Mouse (Mus musculus) midbrain, embryonic 16.5 days (tissue): ENCODE measurements around the gene Pth2. TPM values are rescaled to one million over a fixed set of nuclear protein-coding genes. Genes with fewer than 3 reads are reported as not detected.

Source experiments
- ATAC-seq: fragments of 200-750 bp; cut with Nextera tagmentation; 2 replicates; pipeline ENCODE4 v1.8.0; 2017; ENCODE audit warnings: moderate TSS enrichment
- H3K27ac ChIP-seq: fragments of 300-500 bp; sonication (generic); 2 replicates; pipeline ENCODE4 v1.5.1; 2014; ENCODE audit warnings: mild to moderate bottlenecking, low read length, mixed read lengths
- H3K27me3 ChIP-seq: fragments of 300-500 bp; sonication (generic); 2 replicates; pipeline ENCODE4 v1.6.1; 2014; ENCODE audit warnings: low read depth, low read length, mixed read lengths; ENCODE audit not compliant: control insufficient read depth, insufficient read depth
- H3K36me3 ChIP-seq: fragments of 300-500 bp; sonication (generic); 2 replicates; pipeline ENCODE4 v1.6.1; 2014; ENCODE audit warnings: mild to moderate bottlenecking, low read length, moderate library complexity, mixed read lengths; ENCODE audit not compliant: control insufficient read depth, insufficient read depth
- H3K4me1 ChIP-seq: fragments of 300-500 bp; sonication (generic); 2 replicates; pipeline ENCODE4 v1.6.1; 2014; ENCODE audit warnings: mild to moderate bottlenecking, low read length, mixed read lengths; ENCODE audit not compliant: control insufficient read depth, insufficient read depth
- H3K4me2 ChIP-seq: fragments of 300-500 bp; sonication (generic); 2 replicates; pipeline ENCODE4 v1.6.1; 2014; ENCODE audit warnings: mild to moderate bottlenecking, low read length, mixed read lengths
- H3K4me3 ChIP-seq: fragments of 300-500 bp; sonication (generic); 2 replicates; pipeline ENCODE4 v1.5.1; 2014; ENCODE audit warnings: low read depth, mild to moderate bottlenecking, low read length, moderate library complexity, mixed read lengths
- H3K9ac ChIP-seq: fragments of 300-500 bp; sonication (generic); 2 replicates; pipeline ENCODE4 v1.6.1; 2014; ENCODE audit warnings: low read depth, low read length, mixed read lengths
- H3K9me3 ChIP-seq: fragments of 300-500 bp; sonication (generic); replicated peaks from 2 replicates; pipeline ENCODE4 v1.6.1; 2014; ENCODE audit warnings: mild to moderate bottlenecking, low read length, mixed read lengths; ENCODE audit not compliant: control insufficient read depth, poor library complexity, severe bottlenecking
- WGBS: fragments of 180-500 bp; shearing (Covaris S2); extraction: QIAGEN DNeasy Blood & Tissue Kit; methylation state at CpG from one replicate; pipeline ENCODE4 v1.1.7; 2014; 5-methylcytosine and 5-hydroxymethylcytosine counted together
- microRNA-seq: library from miRNA; unstranded; fragments of <30 nt; microRNA quantifications from one replicate; pipeline ENCODE4, GENCODE M21; 2017
- polyA plus RNA-seq: library from polyadenylated mRNA; unstranded; fragments of >200 nt; fragmentation: Nextera tagmentation; extraction: Ambion mirVana; gene quantifications from 2 replicates; pipeline ENCODE4 v1.2.1, GENCODE M21; 2015

The Pth2 gene
- polyA plus RNA-seq, 1 experiment from 2014 or later: 1.2 TPM

- WGBS: 92% methylated on average over 8 of the region's 8 CpGs
Measured at GRCm38 (mm10) chr7:45229046-45229445, 48.3 kb downstream of the Pth2 start.

DNA sequence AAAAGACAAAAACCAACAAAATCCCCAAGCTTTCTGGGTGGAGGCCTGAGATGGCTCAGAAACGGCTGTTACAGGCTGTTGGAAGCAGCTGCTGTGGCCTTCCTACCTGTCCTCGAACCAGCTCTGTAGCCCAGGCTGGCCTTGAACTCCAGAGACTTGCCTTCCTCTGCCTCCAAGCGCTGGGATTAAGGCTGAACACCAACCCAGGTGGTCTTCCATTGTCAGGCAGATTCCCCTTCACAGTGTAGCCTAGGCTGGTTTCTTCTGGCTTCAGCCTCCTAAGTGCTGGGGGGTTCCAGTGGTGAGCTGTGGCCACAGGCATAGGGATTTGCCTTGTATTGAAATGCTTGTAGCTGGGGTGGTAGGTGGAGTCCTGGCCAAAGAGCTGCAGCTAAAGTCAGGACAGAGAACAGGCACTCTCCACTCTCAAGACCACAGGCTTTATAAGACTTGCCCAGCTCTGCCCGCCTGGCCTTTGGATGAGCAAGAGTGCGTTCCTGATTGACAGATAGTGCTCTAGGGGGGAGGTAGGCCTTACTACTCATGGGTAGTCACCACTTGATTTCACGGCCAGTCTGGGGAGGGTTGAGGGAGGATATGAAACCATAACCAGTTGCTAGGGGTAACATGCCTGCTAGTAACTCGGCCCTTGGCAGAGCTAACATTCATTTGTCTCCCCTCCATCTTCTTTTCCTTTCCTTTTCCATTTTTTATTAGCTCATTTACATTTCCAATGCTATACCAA is 48.8 kb downstream of the Pth2 start:
- H3K27ac ChIP-seq: no peak overlapping the region
- no peaks in the 10 kb centered on the region for H3K9me3 ChIP-seq
- H3K4me3 ChIP-seq: no peak overlapping the region
- H3K4me2 ChIP-seq: no peak overlapping the region
- no peak overlapping the region for H3K9ac ChIP-seq
- 86% methylated on average over 7 of the region's 7 CpGs for WGBS
- H3K27me3 ChIP-seq: no peaks in the 10 kb centered on the region
- H3K36me3 ChIP-seq: no peaks in the 10 kb centered on the region
- ATAC-seq: no peak
- H3K4me1 ChIP-seq: 0 out of 2 replicates have a peak, but pooled peaks cover 2% of the 10 kb centered on the region

More at GRCm38 (mm10) chr7:45229046-45229445, 48.3 kb downstream of the Pth2 start:
- 0 out of 2 replicates have a peak, but pooled peaks cover under 1% of the 10 kb centered on the region for H3K4me1 ChIP-seq
- no peaks in the 10 kb centered on the region for H3K36me3 ChIP-seq
- no peak overlapping the region for H3K4me3 ChIP-seq
- no peaks in the 10 kb centered on the region for H3K9me3 ChIP-seq
- no peaks in the 10 kb centered on the region for H3K27me3 ChIP-seq
- H3K27ac ChIP-seq: no peak overlapping the region
- no peak overlapping the region for H3K4me2 ChIP-seq
- no peak overlapping the region for H3K9ac ChIP-seq
- ATAC-seq: no peak

DNA sequence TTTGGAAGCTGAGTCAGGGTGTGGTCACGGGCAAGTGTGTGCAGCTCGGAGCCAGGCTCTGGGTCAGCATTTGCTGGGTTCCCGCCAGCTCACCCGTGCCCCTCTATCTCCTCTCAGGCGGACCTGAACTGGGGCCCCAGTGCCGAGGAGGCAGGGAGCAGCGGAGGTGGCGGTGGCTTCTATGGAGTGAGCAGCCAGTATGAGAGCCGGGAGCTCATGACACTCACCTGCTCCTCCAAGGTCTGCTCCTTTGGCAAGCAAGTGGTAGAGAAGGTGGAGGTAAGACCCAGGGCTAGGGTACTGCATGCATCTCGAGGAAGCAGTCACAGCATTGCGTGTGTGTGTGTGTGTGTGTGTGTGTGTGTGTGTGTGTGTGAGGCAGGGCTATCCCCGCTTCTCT is 50.4 kb downstream of the Pth2 start:
- no peaks in the 10 kb centered on the region for H3K9me3 ChIP-seq
- H3K4me1 ChIP-seq: peaks cover 7% of the 10 kb centered on the region; the same call in 1 of the 2 replicates
- WGBS: 89% methylated on average over 12 of the region's 12 CpGs
- no peaks in the 10 kb centered on the region for H3K36me3 ChIP-seq
- H3K27me3 ChIP-seq: peaks cover 2% of the 10 kb centered on the region; the same call in 1 of the 2 replicates
- H3K4me3 ChIP-seq: no peak overlapping the region
- no peak overlapping the region for H3K4me2 ChIP-seq
- H3K27ac ChIP-seq: no peak overlapping the region
- ATAC-seq: no peak
- H3K9ac ChIP-seq: no peak overlapping the region

Small RNA genes within 50 kb of the gene (microRNA-seq; reads per million reads assigned to microRNA genes)
- not detected for gene Mir7055

Other genes starting within 250 kb of the Pth2 start
- 0.10 and 0.25 TPM in 2 replicates for gene Tsks, start 237.8 kb upstream of the Pth2 start, polyA plus RNA-seq
- gene Cpt1c, start 206.1 kb upstream of the Pth2 start, polyA plus RNA-seq: 58.4 and 63.1 TPM in 2 replicates
- 671 and 697 TPM in 2 replicates for gene Prmt1, start 194.4 kb upstream of the Pth2 start, polyA plus RNA-seq
- 52.3 and 53.6 TPM in 2 replicates for gene Irf3, start 183.3 kb upstream of the Pth2 start, polyA plus RNA-seq
- gene Bcl2l12, start 182.3 kb upstream of the Pth2 start, polyA plus RNA-seq: 7.0 and 8.3 TPM in 2 replicates
- gene Scaf1, start 164.6 kb upstream of the Pth2 start, polyA plus RNA-seq: 42.4 and 47.8 TPM in 2 replicates
- 12.2 and 12.4 TPM in 2 replicates for gene Rras, start 163.0 kb upstream of the Pth2 start, polyA plus RNA-seq
- gene Prr12, start 128.1 kb upstream of the Pth2 start, polyA plus RNA-seq: 13.6 and 13.9 TPM in 2 replicates
- gene Nosip, start 118.6 kb upstream of the Pth2 start, polyA plus RNA-seq: 64.1 and 67.7 TPM in 2 replicates
- gene Prrg2, start 118.3 kb upstream of the Pth2 start, polyA plus RNA-seq: 12.5 and 13.6 TPM in 2 replicates
- gene Rcn3, start 88.8 kb upstream of the Pth2 start, polyA plus RNA-seq: 43.5 and 47.8 TPM in 2 replicates
- gene Fcgrt, start 77.1 kb upstream of the Pth2 start, polyA plus RNA-seq: 22.7 and 27.9 TPM in 2 replicates
- gene Rps11, start 56.6 kb upstream of the Pth2 start, polyA plus RNA-seq: 657 and 700 TPM in 2 replicates
- gene Rpl13a, start 52.2 kb upstream of the Pth2 start, polyA plus RNA-seq: 602 and 620 TPM in 2 replicates
- 0.41 TPM in 1 of 2 replicates, not detected in the other for gene Gm45713, start 44.8 kb upstream of the Pth2 start, polyA plus RNA-seq
- 1.5 and 2.2 TPM in 2 replicates for gene Flt3l, start 44.6 kb upstream of the Pth2 start, polyA plus RNA-seq
- 89.9 and 91.9 TPM in 2 replicates for gene Pih1d1, start 26.7 kb upstream of the Pth2 start, polyA plus RNA-seq
- gene Aldh16a1, start 26.4 kb upstream of the Pth2 start, polyA plus RNA-seq: 13.7 and 18.2 TPM in 2 replicates
- 0.55 and 1.1 TPM in 2 replicates for gene Slc17a7, start 17.0 kb upstream of the Pth2 start, polyA plus RNA-seq
- not detected in 2 replicates for gene Gfy, start 1.4 kb upstream of the Pth2 start, polyA plus RNA-seq
- gene Ccdc155, start 23.9 kb downstream of the Pth2 start, polyA plus RNA-seq: 0.45 and 0.53 TPM in 2 replicates
- 6.2 and 10.5 TPM in 2 replicates for gene Dkkl1, start 31.2 kb downstream of the Pth2 start, polyA plus RNA-seq
- gene Tead2, start 34.8 kb downstream of the Pth2 start, polyA plus RNA-seq: 30.5 and 39.5 TPM in 2 replicates
- gene Cd37, start 58.1 kb downstream of the Pth2 start, polyA plus RNA-seq: 1.3 and 1.4 TPM in 2 replicates
- gene Slc6a16, start 60.1 kb downstream of the Pth2 start, polyA plus RNA-seq: 0.93 and 1.2 TPM in 2 replicates
- gene Slc6a21, start 96.5 kb downstream of the Pth2 start, polyA plus RNA-seq: not detected in 2 replicates
- gene Trpm4, start 152.8 kb downstream of the Pth2 start, polyA plus RNA-seq: 11.1 and 12.4 TPM in 2 replicates
- gene Hrc, start 154.3 kb downstream of the Pth2 start, polyA plus RNA-seq: 0.39 and 0.40 TPM in 2 replicates
- gene Ppfia3, start 186.0 kb downstream of the Pth2 start, polyA plus RNA-seq: 28.5 and 29.2 TPM in 2 replicates
- gene Lin7b, start 189.6 kb downstream of the Pth2 start, polyA plus RNA-seq: 27.0 and 39.9 TPM in 2 replicates
- 157 and 186 TPM in 2 replicates for gene Snrnp70, start 214.7 kb downstream of the Pth2 start, polyA plus RNA-seq
- gene Kcna7, start 224.7 kb downstream of the Pth2 start, polyA plus RNA-seq: not detected in 2 replicates
- gene Ntf5, start 232.7 kb downstream of the Pth2 start, polyA plus RNA-seq: not detected in 2 replicates
- gene Lhb, start 239.8 kb downstream of the Pth2 start, polyA plus RNA-seq: 0.39 and 0.88 TPM in 2 replicates